Mouse (Mus musculus) fibroblast of lung, adult 2 months (primary cell): ENCODE data around the gene Ccdc69.
A peak's percentile ranks its signal among the peaks of the same experiment; 100 is the strongest.
"Not testable (repeated sequence)": the region's sequence is repeated elsewhere in the genome, so short reads cannot be mapped to it uniquely, and the experiment has no call there.

Experiments used
- DNase-seq: peaks from one replicate; pipeline ENCODE4 v3.0.0-alpha.2; 2011; ENCODE audit warnings: low read depth

Gene Ccdc69

GRCm38 (mm10) chr11:55096731-55097462 is 19.0 kb upstream of the Ccdc69 start:
- DNase-seq, result peak; percentile 39

GRCm38 (mm10) chr11:55096296-55096695 is 18.4 kb upstream of the Ccdc69 start:
- not testable (repeated sequence) for DNase-seq

GRCm38 (mm10) chr11:55093096-55093495 is 15.2 kb upstream of the Ccdc69 start:
- DNase-seq, result no peak

GRCm38 (mm10) chr11:55089892-55090291 is 12.0 kb upstream of the Ccdc69 start:
- no peak for DNase-seq

- peak; percentile 32 for DNase-seq
These were observed 9.1 kb upstream of the Ccdc69 start for GRCm38 (mm10) chr11:55087006-55087405.

- no peak for DNase-seq
These were observed 7.5 kb upstream of the Ccdc69 start for GRCm38 (mm10) chr11:55085396-55085795.

GRCm38 (mm10) chr11:55084629-55085028 is 6.7 kb upstream of the Ccdc69 start:
- DNase-seq, result no peak

GRCm38 (mm10) chr11:55081206-55081605 is 3.3 kb upstream of the Ccdc69 start:
- no peak for DNase-seq

- DNase-seq, result no peak
These were observed 1.2 kb upstream of the Ccdc69 start for GRCm38 (mm10) chr11:55079180-55079579.

- no peak for DNase-seq
These were observed 571 bp upstream of the Ccdc69 start for GRCm38 (mm10) chr11:55078502-55078901.

- DNase-seq, result no peak
These were observed 1.7 kb downstream of the Ccdc69 start for GRCm38 (mm10) chr11:55076234-55076633.

- no peak for DNase-seq
These were observed 2.3 kb downstream of the Ccdc69 start for GRCm38 (mm10) chr11:55075602-55076001.

GRCm38 (mm10) chr11:55073191-55073590 is 4.7 kb downstream of the Ccdc69 start:
- no peak for DNase-seq

- no peak for DNase-seq
These were observed 5.5 kb downstream of the Ccdc69 start for GRCm38 (mm10) chr11:55072467-55072866.

- no peak for DNase-seq
These were observed 6.6 kb downstream of the Ccdc69 start for GRCm38 (mm10) chr11:55071344-55071743.

- DNase-seq, result no peak
These were observed 8.9 kb downstream of the Ccdc69 start for GRCm38 (mm10) chr11:55069023-55069422.

GRCm38 (mm10) chr11:55066921-55067320 is 11.0 kb downstream of the Ccdc69 start:
- no peak for DNase-seq

GRCm38 (mm10) chr11:55062856-55063255 is 15.1 kb downstream of the Ccdc69 start:
- DNase-seq, result no peak

- no peak for DNase-seq
These were observed 17.1 kb downstream of the Ccdc69 start for GRCm38 (mm10) chr11:55060802-55061201.

- no peak for DNase-seq
These were observed 20.4 kb downstream of the Ccdc69 start for GRCm38 (mm10) chr11:55057511-55057910.

- no peak for DNase-seq
These were observed 27.0 kb downstream of the Ccdc69 start for GRCm38 (mm10) chr11:55050837-55051510.

- no peak for DNase-seq
These were observed 31.3 kb downstream of the Ccdc69 start for GRCm38 (mm10) chr11:55046600-55046999.

GRCm38 (mm10) chr11:55041348-55041747 is 36.6 kb downstream of the Ccdc69 start:
- no peak for DNase-seq

- peak; percentile 58 for DNase-seq
These were observed 38.3 kb downstream of the Ccdc69 start for GRCm38 (mm10) chr11:55039591-55039990.
